Mouse (Mus musculus): Measurements from ENCODE around the gene Rcl1. TPM values are rescaled to one million over a fixed set of nuclear protein-coding genes. Genes with fewer than 3 reads are reported as not detected.

Gene Rcl1
- polyA plus RNA-seq, 1 experiment from 2014 or later = 61.5 TPM

DNA sequence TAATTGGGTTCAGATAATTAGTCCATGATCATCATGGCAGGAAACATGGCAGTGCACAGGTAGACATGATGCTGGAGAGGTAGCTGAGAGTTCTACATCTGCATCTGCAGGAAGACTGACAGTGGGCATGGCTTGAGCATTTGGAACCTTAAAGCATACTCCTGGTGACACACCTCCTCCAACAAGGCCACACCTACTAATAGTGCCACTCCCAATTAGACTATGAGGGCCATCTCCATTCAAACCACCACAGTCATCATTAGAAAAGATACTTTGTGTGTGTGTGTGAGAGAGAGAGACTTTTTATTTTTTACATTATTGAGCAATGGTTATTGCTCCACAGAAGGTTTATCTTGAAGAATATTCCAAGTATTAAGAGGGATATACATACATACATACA is 9.0 kb upstream of the Rcl1 start:
- Histone ChIP-seq H3K4me1 (ENCODE audit: insufficient read depth) (no peaks in the 10 kb centered on the region), H3K27ac (ENCODE audit: low read depth) (no peak overlapping the region), H3K27me3 (ENCODE audit: insufficient read depth, low read length) (no peaks in the 10 kb centered on the region), H3K9ac (no peak overlapping the region), H3K4me2 (no peak overlapping the region), H3K36me3 (ENCODE audit: insufficient read depth) (no peaks in the 10 kb centered on the region), H3K9me3 (ENCODE audit: low read depth, low read length) (no peaks in the 10 kb centered on the region), H3K4me3 (ENCODE audit: low read depth, low read length) (no peak overlapping the region)
- ATAC-seq (ENCODE audit: insufficient read depth) (no peak), DNase-seq (no peak)
- TF ChIP-seq CTCF (IDR thresholded peaks at IDR 0.05; ENCODE audit: low read depth) = no peak

DNA sequence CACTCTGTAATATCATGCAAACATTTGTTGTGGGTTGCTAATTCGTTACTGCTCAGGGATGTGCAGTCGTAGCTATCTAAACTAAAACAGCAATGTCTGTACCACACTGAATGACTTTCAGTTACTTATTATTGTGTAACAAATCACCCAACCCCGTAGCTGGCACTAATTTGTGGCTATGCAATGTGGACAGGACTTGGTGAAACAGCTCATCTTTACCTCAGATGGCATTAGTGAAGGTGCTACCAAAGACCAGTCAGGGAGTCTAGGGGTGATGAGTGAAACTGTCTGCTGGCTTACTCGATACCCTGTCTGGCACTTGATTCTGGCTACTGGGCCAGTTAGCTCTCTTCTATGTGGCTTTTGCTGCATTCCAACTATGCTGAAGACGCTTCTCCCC is 2.1 kb upstream of the Rcl1 start:
- Histone ChIP-seq H3K36me3 (ENCODE audit: insufficient read depth) (no peaks in the 10 kb centered on the region), H3K9me3 (ENCODE audit: low read depth, low read length) (no peaks in the 10 kb centered on the region), H3K9ac (no peak overlapping the region), H3K4me2 (no peak overlapping the region), H3K27me3 (ENCODE audit: insufficient read depth, low read length) (no peaks in the 10 kb centered on the region), H3K27ac (ENCODE audit: low read depth) (no peak overlapping the region), H3K4me1 (ENCODE audit: insufficient read depth) (peaks cover 3% of the 10 kb centered on the region), H3K4me3 (ENCODE audit: low read depth, low read length) (no peak overlapping the region)
- no peak for ATAC-seq (ENCODE audit: insufficient read depth)
- DNase-seq = no peak
- WGBS = 76% methylated on average over 5 of the region's 5 CpGs
- no peak for TF ChIP-seq CTCF (IDR thresholded peaks at IDR 0.05; ENCODE audit: low read depth)

DNA sequence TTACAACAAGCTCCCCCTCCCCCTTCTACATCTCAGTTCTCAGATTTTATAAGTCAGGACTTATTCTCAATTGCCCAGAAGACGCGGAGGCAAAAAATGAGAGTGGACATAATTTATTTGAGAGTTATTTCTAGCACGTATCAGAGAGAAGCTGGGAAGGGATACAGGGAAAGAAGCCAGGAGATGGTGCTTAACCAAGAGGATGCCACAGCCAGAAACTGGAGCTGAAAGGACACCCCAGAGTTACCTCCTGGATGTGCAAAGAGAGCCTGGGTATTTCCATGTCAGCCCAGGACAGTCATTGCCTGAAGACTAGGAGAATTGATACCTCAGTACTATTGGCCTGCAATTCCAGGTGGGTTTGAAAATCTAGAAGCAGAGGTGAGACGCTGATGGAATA is 1.6 kb upstream of the Rcl1 start:
- TF ChIP-seq CTCF (IDR thresholded peaks at IDR 0.05; ENCODE audit: low read depth) = no peak
- Histone ChIP-seq H3K36me3 (ENCODE audit: insufficient read depth) (no peaks in the 10 kb centered on the region), H3K9me3 (ENCODE audit: low read depth, low read length) (no peaks in the 10 kb centered on the region), H3K4me3 (ENCODE audit: low read depth, low read length) (no peak overlapping the region), H3K4me1 (ENCODE audit: insufficient read depth) (peaks cover 3% of the 10 kb centered on the region), H3K27me3 (ENCODE audit: insufficient read depth, low read length) (no peaks in the 10 kb centered on the region), H3K9ac (no peak overlapping the region), H3K4me2 (no peak overlapping the region), H3K27ac (ENCODE audit: low read depth) (no peak overlapping the region)
- no peak for ATAC-seq (ENCODE audit: insufficient read depth)
- 79% methylated on average over 4 of the region's 4 CpGs for WGBS
- DNase-seq = no peak

DNA sequence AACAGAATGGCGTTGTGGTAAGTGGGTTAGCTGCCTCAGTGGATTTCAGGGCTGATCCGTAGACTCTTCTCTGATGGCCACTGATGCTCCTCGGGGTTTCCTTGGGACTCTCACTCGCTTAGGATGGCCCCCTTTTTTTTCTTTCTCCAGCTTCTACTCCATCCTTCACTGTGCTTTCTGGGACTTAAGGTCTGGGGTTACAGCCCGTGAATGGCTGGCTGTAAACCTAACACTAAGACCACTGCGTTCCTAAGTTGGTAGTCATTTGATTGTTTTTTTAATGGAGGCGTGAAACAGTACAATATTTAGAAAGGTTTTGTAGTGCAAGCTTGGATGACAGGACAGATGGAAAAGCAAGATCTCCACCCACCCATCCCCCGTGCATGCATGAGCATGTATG is 914 bp upstream of the Rcl1 start:
- H3K9ac ChIP-seq = peak overlapping the region; percentile 66
- TF ChIP-seq CTCF (IDR thresholded peaks at IDR 0.05; ENCODE audit: low read depth) = no peak
- 16% methylated on average over 8 of the region's 8 CpGs for WGBS
- H3K9me3 ChIP-seq (ENCODE audit: low read depth, low read length) = no peaks in the 10 kb centered on the region
- peaks cover 3% of the 10 kb centered on the region for H3K4me1 ChIP-seq (ENCODE audit: insufficient read depth)
- ATAC-seq (ENCODE audit: insufficient read depth) (no peak), DNase-seq (no peak)
- H3K27ac ChIP-seq (ENCODE audit: low read depth) = peak overlapping the region; percentile 71
- peak overlapping the region; percentile 91 for H3K4me3 ChIP-seq (ENCODE audit: low read depth, low read length)
- H3K36me3 ChIP-seq (ENCODE audit: insufficient read depth) = no peaks in the 10 kb centered on the region
- peak overlapping the region; percentile 87 for H3K4me2 ChIP-seq
- H3K27me3 ChIP-seq (ENCODE audit: insufficient read depth, low read length) = no peaks in the 10 kb centered on the region

DNA sequence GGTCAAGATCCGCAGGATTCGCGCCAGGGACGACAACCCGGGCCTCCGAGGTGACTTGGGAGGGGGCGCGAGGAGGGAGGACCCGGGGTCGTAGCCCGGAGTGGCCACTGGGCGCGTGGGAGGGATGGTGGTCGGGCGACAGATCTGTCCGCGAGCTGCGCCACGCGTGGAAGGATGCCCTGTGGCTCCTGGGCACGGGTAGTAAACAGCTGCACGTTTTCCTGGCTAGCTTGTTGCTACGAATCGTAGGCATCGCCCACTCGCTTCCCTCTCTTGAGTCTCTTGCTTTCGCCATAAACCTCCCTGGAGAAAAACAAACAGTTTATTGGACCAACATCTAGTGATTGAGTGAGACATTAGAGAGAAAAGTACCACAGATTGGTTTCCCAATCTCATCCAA is 416 bp downstream of the Rcl1 start:
- H3K4me2 ChIP-seq = peak overlapping the region; percentile 78
- peak overlapping the region; percentile 91 for H3K4me3 ChIP-seq (ENCODE audit: low read depth, low read length)
- ATAC-seq (ENCODE audit: insufficient read depth) (peak; percentile 23; the same call in 1 of the 2 replicates), DNase-seq (peak; percentile 40)
- peak overlapping the region; percentile 80 for H3K9ac ChIP-seq
- 0 out of 2 replicates have a peak overlapping the region, but pooled peaks have one; percentile 54 for H3K27ac ChIP-seq (ENCODE audit: low read depth)
- H3K27me3 ChIP-seq (ENCODE audit: insufficient read depth, low read length) = no peaks in the 10 kb centered on the region
- H3K9me3 ChIP-seq (ENCODE audit: low read depth, low read length) = no peaks in the 10 kb centered on the region
- H3K4me1 ChIP-seq (ENCODE audit: insufficient read depth) = peaks cover 3% of the 10 kb centered on the region
- peak; percentile 27 for TF ChIP-seq CTCF (IDR thresholded peaks at IDR 0.05; ENCODE audit: low read depth)
- no peaks in the 10 kb centered on the region for H3K36me3 ChIP-seq (ENCODE audit: insufficient read depth)
- under 1% methylated on average over 27 of the region's 27 CpGs for WGBS

DNA sequence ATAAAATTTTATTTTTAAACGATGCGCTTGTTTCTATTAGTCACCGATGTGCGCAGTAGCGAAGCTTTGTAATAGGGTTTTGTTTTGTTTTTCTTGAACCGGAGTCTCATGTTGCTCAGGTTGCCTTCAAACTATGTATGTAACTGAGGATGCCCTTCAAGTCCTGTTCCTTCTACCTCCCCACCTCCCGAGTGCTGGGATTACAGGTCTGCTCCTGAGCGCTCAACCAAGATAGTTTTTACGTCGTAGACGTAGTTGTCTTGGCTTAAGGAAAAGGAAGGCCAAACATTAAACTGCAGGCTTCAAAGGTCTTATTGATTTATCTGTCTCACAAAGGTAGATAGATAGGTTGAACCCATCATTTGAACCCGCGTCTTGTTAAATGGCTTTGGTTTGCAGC is 923 bp downstream of the Rcl1 start:
- peak overlapping the region; percentile 91 for H3K4me3 ChIP-seq (ENCODE audit: low read depth, low read length)
- H3K4me1 ChIP-seq (ENCODE audit: insufficient read depth) = peaks cover 3% of the 10 kb centered on the region
- peak; percentile 27 for DNase-seq
- H3K27me3 ChIP-seq (ENCODE audit: insufficient read depth, low read length) = no peaks in the 10 kb centered on the region
- H3K27ac ChIP-seq (ENCODE audit: low read depth) = no peak overlapping the region
- peak overlapping the region; percentile 78 for H3K4me2 ChIP-seq
- ATAC-seq (ENCODE audit: insufficient read depth) = no peak
- no peak for TF ChIP-seq CTCF (IDR thresholded peaks at IDR 0.05; ENCODE audit: low read depth)
- no peaks in the 10 kb centered on the region for H3K9me3 ChIP-seq (ENCODE audit: low read depth, low read length)
- WGBS = 6% methylated on average over 13 of the region's 13 CpGs
- peak overlapping the region; percentile 80 for H3K9ac ChIP-seq
- H3K36me3 ChIP-seq (ENCODE audit: insufficient read depth) = no peaks in the 10 kb centered on the region

DNA sequence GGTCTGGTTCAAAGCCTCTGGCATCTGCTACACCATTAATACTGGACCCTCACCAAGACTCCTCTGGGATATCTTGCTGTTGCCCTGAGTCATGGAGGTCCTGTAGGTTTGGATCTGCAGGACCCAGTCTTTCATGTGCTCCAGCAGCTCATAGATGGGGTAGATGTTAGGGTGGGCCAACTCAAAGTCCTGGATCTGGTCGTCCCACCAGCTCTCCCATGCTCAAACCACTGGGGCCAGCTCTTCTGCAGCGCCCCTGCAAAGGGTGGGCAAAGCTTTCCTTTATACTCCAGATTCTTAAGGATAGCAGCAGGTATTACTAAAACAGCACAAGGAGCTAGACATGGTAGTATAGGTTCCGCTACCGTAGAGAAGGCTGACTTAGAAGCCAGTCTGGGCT is 4.6 kb downstream of the Rcl1 start:
- no peaks in the 10 kb centered on the region for H3K4me1 ChIP-seq (ENCODE audit: insufficient read depth)
- no peak overlapping the region for H3K4me2 ChIP-seq
- no peak overlapping the region for H3K27ac ChIP-seq (ENCODE audit: low read depth)
- H3K4me3 ChIP-seq (ENCODE audit: low read depth, low read length) = no peak overlapping the region
- no peak overlapping the region for H3K9ac ChIP-seq
- 95% methylated on average over 4 of the region's 4 CpGs for WGBS
- no peaks in the 10 kb centered on the region for H3K36me3 ChIP-seq (ENCODE audit: insufficient read depth)
- no peak for DNase-seq
- TF ChIP-seq CTCF (IDR thresholded peaks at IDR 0.05; ENCODE audit: low read depth) = no peak
- no peaks in the 10 kb centered on the region for H3K27me3 ChIP-seq (ENCODE audit: insufficient read depth, low read length)
- H3K9me3 ChIP-seq (ENCODE audit: low read depth, low read length) = no peaks in the 10 kb centered on the region
- ATAC-seq (ENCODE audit: insufficient read depth) = no peak

DNA sequence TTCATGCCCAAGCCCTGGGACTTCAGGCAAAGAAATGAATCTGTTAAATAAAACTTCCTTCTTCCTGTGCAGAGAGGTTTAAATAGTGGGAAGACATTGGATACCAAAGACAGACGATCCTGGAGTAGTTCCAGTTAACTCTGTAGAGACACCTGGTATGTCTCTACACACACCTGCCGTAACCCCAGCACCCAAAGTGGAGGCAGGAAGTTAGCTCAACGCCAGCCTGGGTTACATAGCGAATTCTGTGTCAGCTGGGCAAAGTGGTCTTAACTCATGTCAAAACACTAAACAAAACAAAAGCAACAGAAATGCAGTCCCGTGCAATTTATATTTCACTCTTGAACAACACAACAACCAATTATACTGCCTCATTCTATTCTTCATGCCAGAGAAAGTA is 5.1 kb downstream of the Rcl1 start:
- no peak for ATAC-seq (ENCODE audit: insufficient read depth)
- WGBS = 75% methylated on average over 5 of the region's 5 CpGs

More for the DNA sequence above, 5.1 kb downstream of the Rcl1 start:
- H3K4me1 ChIP-seq (ENCODE audit: insufficient read depth) = no peaks in the 10 kb centered on the region
- H3K4me3 ChIP-seq (ENCODE audit: low read depth, low read length) = no peak overlapping the region
- H3K27me3 ChIP-seq (ENCODE audit: insufficient read depth, low read length) = no peaks in the 10 kb centered on the region
- TF ChIP-seq CTCF (IDR thresholded peaks at IDR 0.05; ENCODE audit: low read depth) = no peak
- no peak overlapping the region for H3K4me2 ChIP-seq
- no peak overlapping the region for H3K9ac ChIP-seq
- no peaks in the 10 kb centered on the region for H3K9me3 ChIP-seq (ENCODE audit: low read depth, low read length)
- H3K36me3 ChIP-seq (ENCODE audit: insufficient read depth) = no peaks in the 10 kb centered on the region
- no peak for DNase-seq
- no peak overlapping the region for H3K27ac ChIP-seq (ENCODE audit: low read depth)
